Mouse (Mus musculus): ENCODE measurements around the gene Sycp2. TPM values are rescaled to one million over a fixed set of nuclear protein-coding genes. Genes with fewer than 3 reads are reported as not detected.
A peak's percentile ranks its signal among the peaks of the same experiment; 100 is the strongest.
"Not testable (repeated sequence)": the region's sequence is repeated elsewhere in the genome, so short reads cannot be mapped to it uniquely, and the experiment has no call there.

The Sycp2 gene
- total RNA-seq, 2 experiments from 2014 or later = 1.5 to 3.1 TPM

DNA sequence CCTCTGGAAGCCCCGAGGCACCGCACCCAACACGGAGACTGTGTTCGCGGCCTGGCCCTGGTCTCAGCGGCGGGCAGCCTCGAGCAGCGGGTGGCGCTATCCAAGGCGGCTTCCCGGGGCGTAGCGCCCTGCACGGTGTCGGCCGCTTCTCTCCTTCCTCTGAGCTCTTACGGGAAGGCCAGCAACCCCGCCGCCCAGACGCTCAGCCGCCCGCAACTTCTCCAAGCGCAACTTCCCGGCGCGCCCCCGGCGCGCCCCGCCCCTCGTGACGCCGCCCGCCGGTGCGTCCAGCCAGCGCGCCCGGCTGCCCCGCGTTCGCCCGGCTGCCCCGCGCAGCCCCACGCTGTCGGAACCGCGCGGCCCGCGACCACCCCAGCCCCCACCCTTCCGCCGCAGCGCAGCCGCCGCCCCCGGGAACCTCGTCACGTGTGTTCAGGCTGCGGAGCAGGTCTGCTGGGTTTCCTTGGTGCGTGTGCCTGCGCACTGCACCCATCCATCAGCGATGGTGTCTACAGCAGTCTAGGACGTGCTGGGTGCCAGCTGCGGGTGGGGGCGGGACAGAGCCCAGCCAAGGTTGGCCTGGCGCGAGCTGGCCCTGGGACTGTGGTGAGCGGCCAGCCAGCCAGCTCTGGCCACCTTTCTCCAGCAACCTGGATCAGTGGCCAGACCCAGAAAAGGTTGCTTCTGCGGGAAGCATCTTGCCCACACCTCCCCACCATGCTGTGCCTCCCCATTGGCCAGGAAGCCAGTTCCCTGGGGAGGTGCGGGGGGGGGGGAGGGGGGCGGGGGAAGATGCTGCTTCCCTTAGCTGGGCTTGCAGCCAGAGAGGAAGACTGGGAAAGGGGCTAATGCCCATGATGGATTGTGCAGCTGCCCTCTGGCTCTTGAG lies 7.0 kb upstream of the Sycp2 start, which contains the start of the genes Ppp1r3d and Fam217b:
TSS of gene Ppp1r3d (minus strand) at position 212 of the 889 bp plus-strand sequence.
TSS of gene Fam217b (plus strand) at position 264 of the 889 bp plus-strand sequence.
- ATAC-seq (ENCODE audit: poor library complexity, severe bottlenecking) = peak; percentile 60

DNA sequence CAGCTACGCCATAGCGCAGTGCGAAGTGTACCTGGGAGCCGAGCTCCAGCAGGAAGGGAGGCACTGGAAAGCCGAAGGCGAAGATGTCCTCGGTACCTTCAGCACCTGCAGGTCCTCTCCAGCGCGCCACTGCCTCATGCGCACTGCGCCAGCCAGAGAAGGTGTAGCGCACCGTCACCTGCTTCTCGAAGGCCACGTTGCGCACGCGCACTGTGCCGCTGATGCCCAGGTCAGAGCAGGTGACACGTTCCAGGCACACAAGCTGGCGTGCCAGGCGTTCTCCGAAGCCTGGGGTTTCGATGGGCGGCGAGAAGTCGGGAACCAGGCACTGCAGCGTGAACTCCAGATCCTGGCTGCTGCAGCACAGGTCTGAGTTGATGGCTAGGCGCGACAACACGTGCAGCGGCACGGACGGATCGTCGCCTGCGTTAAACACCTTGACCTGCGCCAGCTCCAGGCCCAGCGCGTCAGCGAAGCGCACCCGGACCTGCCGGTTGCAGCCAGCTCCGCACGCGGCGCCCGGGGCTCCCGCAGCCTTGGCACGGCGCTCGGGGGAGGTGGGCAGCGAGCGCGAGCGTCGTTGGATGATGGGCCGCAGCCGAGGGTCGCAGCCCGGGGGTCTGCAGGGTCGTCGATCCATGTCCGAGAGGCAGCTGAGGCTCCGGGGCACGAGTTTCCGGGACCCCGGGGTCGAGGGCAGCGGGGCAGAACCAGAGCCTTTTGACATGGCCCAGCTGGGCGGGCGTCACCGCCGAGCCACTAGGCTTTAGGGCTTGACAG lies 6.2 kb upstream of the Sycp2 start:
- no peak for ATAC-seq (ENCODE audit: poor library complexity, severe bottlenecking)

DNA sequence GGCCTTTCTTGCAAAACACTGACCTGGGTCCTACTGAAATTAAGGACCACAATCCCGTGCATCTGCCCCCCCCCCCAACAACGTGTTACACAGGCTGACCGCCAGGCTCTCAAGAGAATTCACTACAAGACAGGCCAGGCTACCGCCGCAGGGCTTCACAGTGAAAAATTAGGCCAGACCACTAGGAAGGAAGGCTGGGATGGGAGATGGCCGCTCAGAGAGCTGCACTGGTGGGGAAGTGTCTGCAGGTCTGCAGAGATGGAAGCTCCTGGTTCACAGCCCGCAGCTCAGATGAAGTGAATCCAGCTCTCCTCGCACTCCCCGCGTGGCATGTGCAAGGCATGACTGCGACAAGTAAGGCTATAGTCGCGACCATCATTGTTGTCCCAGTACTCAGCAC lies 5.6 kb upstream of the Sycp2 start:
- ATAC-seq (ENCODE audit: poor library complexity, severe bottlenecking) = no peak

DNA sequence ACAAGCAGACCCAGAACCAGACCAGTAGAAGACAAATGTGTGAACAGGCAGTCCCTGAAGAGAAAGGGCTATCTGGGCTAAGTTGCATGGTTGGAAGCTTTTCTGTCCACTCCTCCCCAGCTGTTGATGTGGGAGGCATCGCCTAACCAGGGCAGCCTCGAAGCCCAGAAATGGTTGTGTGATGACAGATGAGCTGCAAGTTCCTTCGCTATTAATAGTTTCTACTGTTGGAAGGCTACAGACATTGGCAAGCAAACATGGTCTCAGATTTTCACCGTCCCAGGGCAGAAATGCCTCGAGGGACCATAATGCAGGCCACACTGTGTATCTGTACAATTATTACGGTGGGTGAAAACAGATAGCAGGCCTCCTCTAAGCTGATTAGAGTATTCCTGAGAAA lies 5.1 kb upstream of the Sycp2 start:
- no peak for ATAC-seq (ENCODE audit: poor library complexity, severe bottlenecking)

DNA sequence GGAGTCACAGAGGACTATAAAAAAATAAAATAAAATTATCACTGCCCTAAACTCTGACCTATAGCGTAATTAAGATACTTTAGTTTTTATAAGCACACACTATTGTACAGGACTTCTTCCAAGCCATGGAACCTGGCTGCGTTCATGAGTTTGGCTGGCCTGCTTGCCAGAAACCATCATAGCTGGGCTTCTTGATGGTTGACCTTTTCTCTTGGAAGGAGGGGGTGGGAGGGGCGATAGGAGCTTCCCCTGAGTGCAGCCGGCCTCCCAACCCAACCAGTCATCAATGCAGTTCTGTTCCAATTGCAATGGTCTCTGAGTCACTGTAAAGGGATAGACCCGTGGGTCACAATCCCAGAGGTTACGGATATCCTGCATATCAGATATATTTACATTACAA lies 2.8 kb upstream of the Sycp2 start:
- ATAC-seq (ENCODE audit: poor library complexity, severe bottlenecking) = no peak

DNA sequence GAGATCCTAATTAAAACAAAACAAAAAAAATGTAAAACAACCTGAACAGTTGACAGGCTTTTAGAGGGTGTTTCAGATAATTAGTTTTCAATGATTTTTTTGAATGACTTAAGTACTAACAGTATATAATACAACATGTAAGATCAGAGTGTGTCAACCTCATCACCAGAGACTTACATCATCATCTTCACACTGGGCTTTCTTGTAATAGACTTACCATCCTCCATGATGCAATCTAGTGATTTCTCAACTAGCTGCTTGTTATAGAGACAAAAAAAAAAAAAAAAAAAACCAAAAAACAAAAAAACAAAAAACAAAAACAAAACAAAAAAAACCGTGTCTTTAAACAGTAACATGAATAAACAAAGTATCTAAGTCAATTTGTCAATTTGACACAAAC lies 1.5 kb upstream of the Sycp2 start:
- ATAC-seq (ENCODE audit: poor library complexity, severe bottlenecking) = peak; percentile 67

DNA sequence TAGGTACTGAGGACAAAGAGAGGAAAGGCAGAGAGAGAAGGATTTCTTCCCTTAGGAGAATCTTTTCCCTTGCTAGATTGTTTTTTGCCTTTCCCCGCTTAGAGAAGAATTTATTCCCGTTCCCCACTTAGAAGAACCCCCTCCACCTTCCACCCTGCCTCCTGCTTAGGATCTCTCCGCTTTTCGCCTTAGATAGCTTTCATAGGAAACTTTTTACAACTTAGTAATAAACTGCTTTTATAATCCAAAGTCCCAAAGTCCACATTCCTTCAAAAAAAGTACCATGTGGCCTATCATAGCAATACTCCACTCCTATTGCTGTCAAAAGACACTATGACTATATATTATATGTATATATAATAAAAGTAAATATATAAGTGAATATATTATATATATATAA lies 64.9 kb downstream of the Sycp2 start:
- no peak for ATAC-seq (ENCODE audit: poor library complexity, severe bottlenecking)

DNA sequence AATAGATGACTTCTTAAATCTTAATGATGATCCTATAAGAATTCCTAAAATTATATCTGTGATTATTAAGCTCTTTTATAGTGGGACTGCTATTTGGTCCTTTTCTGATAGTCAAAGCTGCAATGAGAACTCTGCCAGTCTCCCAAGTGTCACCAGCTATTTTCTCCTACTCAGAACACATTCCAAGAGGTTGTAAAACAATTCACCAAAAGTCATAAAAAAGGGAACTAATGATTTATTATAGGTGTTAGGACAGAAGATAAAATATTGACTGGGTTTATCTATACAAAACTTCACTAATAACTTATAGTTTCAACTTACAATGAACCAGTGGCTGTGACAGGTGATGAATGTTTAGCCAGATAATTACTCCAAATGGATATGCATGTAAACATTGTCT lies 65.4 kb downstream of the Sycp2 start:
- not testable (repeated sequence) for ATAC-seq (ENCODE audit: poor library complexity, severe bottlenecking)

DNA sequence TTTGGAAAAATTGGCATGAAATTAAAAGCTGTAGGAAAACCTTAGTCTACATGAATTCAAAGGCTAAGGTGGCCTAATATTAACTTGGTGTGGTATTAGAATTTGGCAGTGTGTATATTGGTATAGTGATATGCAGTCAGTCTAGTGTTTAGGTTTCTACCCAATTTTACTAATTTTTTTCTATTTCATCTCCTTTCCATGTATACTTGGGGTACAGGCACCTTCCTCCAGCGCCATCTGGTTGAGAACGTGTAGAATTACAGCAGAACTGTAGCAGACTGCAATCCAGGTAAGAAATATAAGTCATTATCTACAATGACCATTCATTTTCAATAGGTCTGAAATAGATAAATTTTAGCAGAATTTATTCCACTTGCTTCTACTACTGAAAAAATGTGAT lies 68.4 kb downstream of the Sycp2 start:
- no peak; the same call in 1 of the 2 replicates for ATAC-seq (ENCODE audit: poor library complexity, severe bottlenecking)

DNA sequence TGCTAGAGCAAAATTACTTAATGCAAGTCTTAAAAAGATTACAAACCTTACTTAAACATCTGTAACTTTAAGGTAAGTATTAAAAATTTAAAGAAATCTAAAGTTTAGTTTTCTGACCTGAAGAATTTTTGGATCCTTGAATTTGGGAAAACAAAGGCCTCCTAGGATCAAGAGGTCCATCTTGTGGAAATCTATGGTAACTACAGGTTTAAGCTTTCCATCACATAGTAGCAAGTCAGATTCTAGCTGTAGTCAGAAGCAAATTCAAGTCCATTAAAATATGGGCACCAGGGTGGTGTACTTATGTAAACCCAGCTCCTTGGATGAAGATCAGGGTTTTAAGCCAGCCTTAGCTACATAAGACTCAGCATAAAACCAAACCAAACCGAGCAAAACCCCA lies 69.6 kb downstream of the Sycp2 start:
- ATAC-seq (ENCODE audit: poor library complexity, severe bottlenecking) = no peak

DNA sequence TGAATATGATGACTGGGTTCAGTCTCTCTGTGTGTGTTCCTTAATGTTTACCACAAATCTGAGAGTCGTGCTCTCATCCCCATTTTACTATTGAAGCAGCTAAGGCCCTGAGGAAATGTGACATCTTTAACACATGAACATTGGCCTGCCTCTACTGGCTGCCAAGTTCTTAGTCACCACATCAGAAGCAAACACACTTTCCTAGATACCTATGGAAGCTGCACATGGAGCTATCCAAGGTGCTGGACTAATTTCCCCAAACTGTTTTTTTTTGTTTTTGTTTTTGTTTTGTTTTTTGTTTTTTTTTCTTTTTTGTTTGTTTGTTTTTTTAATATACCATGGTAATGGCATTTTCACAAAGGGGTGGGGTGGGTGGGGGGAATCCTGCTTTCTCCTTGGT lies 77.5 kb downstream of the Sycp2 start:
- no peak for ATAC-seq (ENCODE audit: poor library complexity, severe bottlenecking)

DNA sequence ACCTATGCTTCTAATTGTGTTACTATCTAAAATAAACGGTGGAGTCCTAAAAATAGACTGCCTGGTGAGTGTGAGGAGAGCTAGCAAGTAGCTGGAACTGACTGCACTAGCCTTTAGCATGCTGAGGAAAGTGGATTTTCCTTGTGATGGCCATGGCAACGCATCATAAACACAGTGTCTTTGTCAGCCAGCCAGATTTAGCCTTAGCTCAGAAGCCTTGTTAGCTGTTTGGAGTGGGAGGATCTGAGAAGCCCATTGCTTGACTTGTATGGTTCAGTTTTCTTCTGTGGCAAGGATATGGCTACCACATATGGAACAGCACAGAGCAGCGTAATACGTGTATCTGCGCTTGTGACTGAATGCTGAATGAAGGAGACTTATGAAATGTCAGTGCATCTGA lies 77.9 kb downstream of the Sycp2 start:
- no peak for ATAC-seq (ENCODE audit: poor library complexity, severe bottlenecking)

DNA sequence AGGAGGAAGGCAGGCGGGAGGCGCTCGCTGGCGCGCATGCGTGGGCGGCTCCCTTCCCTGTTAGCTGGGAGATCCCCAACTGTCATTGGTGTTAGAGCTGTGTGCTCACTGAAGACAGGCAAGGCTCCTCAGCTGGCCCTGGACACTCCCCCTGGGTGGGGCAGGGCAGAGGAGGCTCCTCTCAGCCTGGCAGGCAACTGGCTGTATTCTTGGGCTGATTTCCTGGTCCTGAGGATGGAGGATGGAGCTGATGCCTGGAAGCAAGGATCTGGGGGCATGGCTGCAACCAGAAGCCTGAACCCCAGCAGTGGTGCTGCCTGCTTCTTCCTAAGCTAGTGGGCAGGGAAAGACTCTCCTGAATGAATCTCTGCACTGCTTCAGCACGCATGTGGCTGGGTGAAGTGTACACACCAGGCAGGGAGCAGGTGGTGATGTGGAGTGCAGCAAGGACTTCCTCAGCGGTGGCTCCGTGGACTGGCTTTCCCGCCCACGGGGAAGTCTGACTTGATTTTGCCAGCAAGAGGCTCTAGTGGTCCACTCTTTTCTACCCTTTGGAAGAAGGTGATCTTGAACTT lies 79.9 kb downstream of the Sycp2 start:
- ATAC-seq (ENCODE audit: poor library complexity, severe bottlenecking) = peak; percentile 49

DNA sequence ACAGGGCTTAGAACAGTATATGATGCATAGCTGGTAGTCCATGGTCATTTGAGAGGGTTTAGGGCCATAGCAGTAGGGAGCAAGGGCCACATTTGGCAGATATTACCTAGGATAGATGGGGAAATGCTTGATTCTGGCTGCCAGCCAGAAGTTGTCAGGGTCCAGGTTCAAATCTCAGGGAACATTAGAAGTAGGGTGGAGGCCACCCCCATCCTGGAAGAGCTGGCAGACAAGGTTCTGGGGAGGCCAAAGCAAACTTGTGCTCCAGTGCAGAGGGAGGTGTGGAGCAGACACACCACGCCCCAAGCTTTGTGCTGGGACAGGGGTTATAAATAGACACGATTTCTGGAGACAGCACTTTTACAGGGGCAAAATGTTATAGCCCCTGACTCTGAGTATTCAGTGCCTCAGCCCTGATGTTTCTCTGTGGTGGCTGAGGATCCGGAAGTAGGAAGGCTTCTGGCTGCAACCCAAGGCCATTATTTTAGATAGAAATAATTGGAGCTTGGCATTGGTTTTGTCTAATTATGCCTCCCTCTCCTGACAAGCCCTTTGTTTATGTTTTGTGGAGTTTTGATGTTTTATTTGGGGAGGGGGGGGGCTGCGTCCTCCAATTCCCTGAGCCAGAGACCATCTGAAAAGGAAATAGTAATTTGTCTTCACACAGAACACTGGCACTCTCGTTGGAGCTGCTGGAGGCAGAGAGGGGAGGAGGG lies 80.6 kb downstream of the Sycp2 start:
- no peak for ATAC-seq (ENCODE audit: poor library complexity, severe bottlenecking)

DNA sequence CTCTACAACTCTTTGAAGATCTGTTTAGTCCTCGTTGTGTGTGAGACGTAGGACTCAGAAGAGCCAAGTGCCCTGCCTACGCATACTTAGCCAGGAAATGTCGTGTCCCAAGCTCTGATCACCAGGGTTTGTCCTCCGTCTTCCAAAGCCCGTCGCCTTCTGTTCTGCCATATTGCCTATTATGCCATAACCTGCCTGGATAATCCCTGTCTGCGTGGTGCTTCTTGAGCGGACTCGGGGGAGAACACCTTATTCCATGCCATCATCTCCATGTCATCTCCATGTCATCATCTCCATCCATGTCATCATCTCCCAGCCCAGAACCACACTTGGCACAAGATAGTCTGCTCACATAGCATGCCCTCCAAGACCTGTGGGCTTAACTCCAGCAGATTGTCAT lies 81.4 kb downstream of the Sycp2 start:
- ATAC-seq (ENCODE audit: poor library complexity, severe bottlenecking) = no peak

DNA sequence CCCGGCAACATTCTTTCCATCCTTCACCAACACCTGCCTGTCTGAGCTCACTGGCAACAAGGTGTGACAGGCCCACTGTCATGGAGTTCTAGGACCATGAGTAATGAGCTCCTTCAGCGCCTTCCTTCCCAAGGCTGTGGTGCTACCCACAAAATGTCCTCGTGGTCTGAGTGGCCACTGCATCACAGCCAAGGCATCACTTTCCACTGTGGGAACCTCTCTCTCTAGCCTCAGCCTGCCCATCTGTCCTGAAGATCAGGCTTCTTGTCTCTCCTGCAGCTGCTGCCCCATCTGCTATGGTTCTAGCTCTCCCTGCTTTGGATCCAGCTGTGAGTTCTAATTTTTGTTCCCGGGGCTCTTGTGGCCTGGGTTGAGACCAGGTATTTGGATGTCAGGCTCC lies 82.7 kb downstream of the Sycp2 start:
- no peak for ATAC-seq (ENCODE audit: poor library complexity, severe bottlenecking)

DNA sequence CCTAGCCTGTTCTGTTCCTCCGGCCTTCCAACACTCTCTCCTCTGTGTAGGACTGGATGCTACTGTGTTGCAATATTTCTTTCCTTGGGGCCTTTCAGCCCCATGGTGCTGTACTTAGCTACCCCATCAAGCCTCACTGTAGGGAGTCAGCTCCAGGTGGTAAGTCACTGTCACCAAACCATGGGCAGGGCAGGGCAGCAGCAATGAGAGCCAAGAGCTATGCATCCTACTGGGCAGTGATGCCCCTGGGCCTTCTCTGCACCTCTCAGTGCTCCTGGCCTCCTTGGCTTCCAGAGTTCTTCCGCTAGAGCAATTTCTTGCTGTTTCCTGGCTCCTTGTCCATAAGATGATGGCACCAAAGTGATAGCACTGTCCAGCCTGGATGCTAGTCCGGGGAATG lies 83.1 kb downstream of the Sycp2 start:
- ATAC-seq (ENCODE audit: poor library complexity, severe bottlenecking) = no peak

DNA sequence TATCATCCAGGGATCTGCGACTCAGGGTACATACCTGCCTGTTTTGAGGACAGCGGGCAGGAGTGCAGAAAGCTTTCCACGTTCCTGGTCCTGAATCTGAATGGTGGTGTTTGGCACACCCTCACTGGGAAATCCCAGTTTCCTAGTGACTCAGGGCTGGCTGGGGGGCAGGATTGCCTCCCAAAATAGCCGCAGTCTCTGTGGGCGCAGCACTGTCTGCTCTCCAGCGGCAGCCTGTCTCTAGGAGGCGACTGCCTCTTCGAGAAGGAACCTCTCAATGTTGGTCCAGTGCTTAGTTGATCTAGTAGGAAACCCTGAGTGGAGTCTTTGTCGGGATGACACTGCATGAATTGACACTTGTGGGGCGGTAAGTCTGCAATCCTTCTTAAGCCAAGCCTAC lies 86.2 kb downstream of the Sycp2 start:
- no peak for ATAC-seq (ENCODE audit: poor library complexity, severe bottlenecking)

DNA sequence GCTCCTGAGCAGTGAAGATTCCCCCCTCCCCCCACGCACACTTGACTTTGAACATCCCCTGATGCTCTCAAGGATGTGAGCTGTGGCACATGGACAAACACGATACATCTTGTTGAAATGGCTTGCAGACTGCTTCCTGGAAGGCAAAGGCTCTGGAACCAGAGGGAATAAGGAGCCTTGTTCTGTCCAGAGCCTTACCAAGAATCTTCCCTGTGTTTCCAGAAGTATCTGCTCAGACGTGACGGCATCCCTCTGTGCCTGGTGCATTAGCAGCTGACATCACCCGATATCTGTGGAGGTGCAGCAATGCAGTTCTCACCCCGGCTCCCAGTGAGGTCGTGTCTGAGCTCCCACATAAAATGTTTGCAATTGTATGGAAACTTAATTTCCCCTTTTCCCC lies 87.7 kb downstream of the Sycp2 start:
- ATAC-seq (ENCODE audit: poor library complexity, severe bottlenecking) = no peak

DNA sequence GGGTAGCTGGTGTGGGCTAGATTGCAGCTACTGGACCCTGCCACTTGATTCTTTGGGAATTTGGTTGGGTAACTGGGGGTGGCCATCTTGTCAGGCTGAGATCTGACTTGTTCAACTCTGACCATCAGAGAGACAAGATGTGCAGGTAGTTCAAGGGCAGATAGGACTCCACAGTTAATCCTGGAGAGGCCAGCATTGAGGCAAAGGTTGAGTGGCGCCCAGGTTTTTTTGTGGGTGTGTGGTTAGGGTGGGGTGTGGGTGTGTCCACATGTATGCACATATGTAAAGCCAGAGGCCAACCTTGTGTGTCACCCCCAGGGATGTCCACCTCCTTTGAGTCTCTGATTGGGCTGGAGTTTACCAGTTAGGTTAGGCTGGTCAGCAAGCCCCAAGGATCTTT lies 91.2 kb downstream of the Sycp2 start:
- no peak for ATAC-seq (ENCODE audit: poor library complexity, severe bottlenecking)

DNA sequence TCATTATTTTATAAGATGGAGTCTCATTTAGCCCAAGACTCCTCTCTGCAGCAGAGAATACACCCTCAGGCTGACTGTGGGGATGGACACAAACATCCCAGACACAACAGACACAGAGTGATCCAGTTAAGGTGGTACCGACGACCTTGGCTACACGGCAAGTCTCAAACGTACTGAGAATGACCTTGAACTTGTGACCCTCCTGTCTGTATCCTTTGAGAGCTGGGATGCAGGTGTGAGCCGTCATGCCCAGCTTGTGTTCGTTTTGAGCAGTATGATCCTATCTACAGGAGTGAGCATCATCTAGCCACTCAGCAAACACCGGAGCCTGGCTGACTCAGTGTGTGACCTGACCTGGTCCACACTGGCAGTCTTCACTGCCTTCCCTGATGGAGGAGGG lies 93.9 kb downstream of the Sycp2 start:
- ATAC-seq (ENCODE audit: poor library complexity, severe bottlenecking) = no peak
